Mouse (Mus musculus): ENCODE data around the gene S100a10. TPM values are rescaled to one million over a fixed set of nuclear protein-coding genes. Genes with fewer than 3 reads are reported as not detected.

Gene S100a10
- polyA plus RNA-seq, 1 experiment from 2014 or later: 146 TPM

- H3K36me3 ChIP-seq (replicated peaks): peaks cover 8% of the 10 kb centered on the region; the same call in 1 of the 2 replicates
- no peak overlapping the region for H3K4me3 ChIP-seq
- no peaks in the 10 kb centered on the region for H3K27me3 ChIP-seq (replicated peaks; ENCODE audit: low read depth, poor library complexity, severe bottlenecking)
- DNase-seq (ENCODE audit: low spot score): no peak
- no peak overlapping the region for H3K27ac ChIP-seq (replicated peaks)
- H3K9me3 ChIP-seq: no peaks in the 10 kb centered on the region
- no peaks in the 10 kb centered on the region for H3K4me1 ChIP-seq
- WGBS: 77% methylated on average over 7 of the region's 7 CpGs
Observed at GRCm38 (mm10) chr3:93568428-93569040, 13.7 kb downstream of the S100a10 start.

- Histone ChIP-seq H3K9me3 (no peaks in the 10 kb centered on the region), H3K36me3 (replicated peaks) (peaks cover 7% of the 10 kb centered on the region; the same call in 1 of the 2 replicates), H3K4me3 (no peak overlapping the region), H3K4me1 (no peaks in the 10 kb centered on the region), H3K27ac (replicated peaks) (no peak overlapping the region), H3K27me3 (replicated peaks; ENCODE audit: low read depth, poor library complexity, severe bottlenecking) (no peaks in the 10 kb centered on the region)
- WGBS: 69% methylated on average over 2 of the region's 2 CpGs
- DNase-seq (ENCODE audit: low spot score): no peak
Observed at GRCm38 (mm10) chr3:93569046-93569445, 14.2 kb downstream of the S100a10 start.

- Histone ChIP-seq H3K27ac (replicated peaks) (no peak overlapping the region), H3K9me3 (no peaks in the 10 kb centered on the region), H3K4me1 (no peaks in the 10 kb centered on the region), H3K36me3 (replicated peaks) (no peaks in the 10 kb centered on the region), H3K27me3 (replicated peaks; ENCODE audit: low read depth, poor library complexity, severe bottlenecking) (no peaks in the 10 kb centered on the region), H3K4me3 (no peak overlapping the region)
- 71% methylated on average over 5 of the region's 5 CpGs for whole genome bisulfite sequencing
- no peak for DNase-seq (ENCODE audit: low spot score)
Observed at GRCm38 (mm10) chr3:93572058-93572791, 17.3 kb downstream of the S100a10 start.

- WGBS: 75% methylated on average over 6 of the region's 6 CpGs
- no peaks in the 10 kb centered on the region for H3K4me1 ChIP-seq
- no peak for DNase-seq (ENCODE audit: low spot score)
- no peaks in the 10 kb centered on the region for H3K9me3 ChIP-seq
- no peak overlapping the region for H3K27ac ChIP-seq (replicated peaks)
- H3K4me3 ChIP-seq: no peak overlapping the region
- no peaks in the 10 kb centered on the region for H3K27me3 ChIP-seq (replicated peaks; ENCODE audit: low read depth, poor library complexity, severe bottlenecking)
- H3K36me3 ChIP-seq (replicated peaks): no peaks in the 10 kb centered on the region
Observed at GRCm38 (mm10) chr3:93579317-93580038, 24.6 kb downstream of the S100a10 start.

GRCm38 (mm10) chr3:93580039-93580403 is 25.1 kb downstream of the S100a10 start:
- DNase-seq (ENCODE audit: low spot score): no peak

GRCm38 (mm10) chr3:93580946-93581345 is 26.1 kb downstream of the S100a10 start:
- no peaks in the 10 kb centered on the region for H3K9me3 ChIP-seq
- WGBS: 56% methylated on average over 2 of the region's 2 CpGs
- no peaks in the 10 kb centered on the region for H3K4me1 ChIP-seq
- no peak overlapping the region for H3K4me3 ChIP-seq
- no peak overlapping the region for H3K27ac ChIP-seq (replicated peaks)
- DNase-seq (ENCODE audit: low spot score): peak; percentile 26
- H3K36me3 ChIP-seq (replicated peaks): no peaks in the 10 kb centered on the region
- no peaks in the 10 kb centered on the region for H3K27me3 ChIP-seq (replicated peaks; ENCODE audit: low read depth, poor library complexity, severe bottlenecking)

More at GRCm38 (mm10) chr3:93580039-93580403, 25.1 kb downstream of the S100a10 start:
- Histone ChIP-seq H3K4me1 (no peaks in the 10 kb centered on the region), H3K4me3 (no peak overlapping the region), H3K36me3 (replicated peaks) (no peaks in the 10 kb centered on the region), H3K27me3 (replicated peaks; ENCODE audit: low read depth, poor library complexity, severe bottlenecking) (no peaks in the 10 kb centered on the region), H3K27ac (replicated peaks) (no peak overlapping the region), H3K9me3 (no peaks in the 10 kb centered on the region)
- WGBS: 91% methylated on average over 2 of the region's 2 CpGs

- Histone ChIP-seq H3K27me3 (replicated peaks; ENCODE audit: low read depth, poor library complexity, severe bottlenecking) (no peaks in the 10 kb centered on the region), H3K4me1 (no peaks in the 10 kb centered on the region), H3K9me3 (no peaks in the 10 kb centered on the region), H3K4me3 (no peak overlapping the region), H3K27ac (replicated peaks) (no peak overlapping the region), H3K36me3 (replicated peaks) (no peaks in the 10 kb centered on the region)
- DNase-seq (ENCODE audit: low spot score): no peak
- WGBS: 92% methylated on average over 4 of the region's 4 CpGs
Observed at GRCm38 (mm10) chr3:93581687-93582086, 26.8 kb downstream of the S100a10 start.

- Histone ChIP-seq H3K27ac (replicated peaks) (no peak overlapping the region), H3K27me3 (replicated peaks; ENCODE audit: low read depth, poor library complexity, severe bottlenecking) (no peaks in the 10 kb centered on the region), H3K4me3 (no peak overlapping the region), H3K36me3 (replicated peaks) (no peaks in the 10 kb centered on the region), H3K4me1 (no peaks in the 10 kb centered on the region), H3K9me3 (no peaks in the 10 kb centered on the region)
- WGBS: 66% methylated on average over 2 of the region's 2 CpGs
- no peak for DNase-seq (ENCODE audit: low spot score)
Observed at GRCm38 (mm10) chr3:93583056-93583455, 28.2 kb downstream of the S100a10 start.

GRCm38 (mm10) chr3:93589629-93590028 is 34.7 kb downstream of the S100a10 start:
- H3K4me1 ChIP-seq: no peaks in the 10 kb centered on the region
- DNase-seq (ENCODE audit: low spot score): no peak
- H3K36me3 ChIP-seq (replicated peaks): no peaks in the 10 kb centered on the region
- H3K9me3 ChIP-seq: no peaks in the 10 kb centered on the region
- 93% methylated on average over 5 of the region's 5 CpGs for WGBS
- H3K4me3 ChIP-seq: no peak overlapping the region
- no peak overlapping the region for H3K27ac ChIP-seq (replicated peaks)
- H3K27me3 ChIP-seq (replicated peaks; ENCODE audit: low read depth, poor library complexity, severe bottlenecking): no peaks in the 10 kb centered on the region

- Histone ChIP-seq H3K4me3 (no peak overlapping the region), H3K27ac (replicated peaks) (no peak overlapping the region), H3K9me3 (no peaks in the 10 kb centered on the region), H3K36me3 (replicated peaks) (no peaks in the 10 kb centered on the region), H3K27me3 (replicated peaks; ENCODE audit: low read depth, poor library complexity, severe bottlenecking) (no peaks in the 10 kb centered on the region), H3K4me1 (no peaks in the 10 kb centered on the region)
- DNase-seq (ENCODE audit: low spot score): no peak
- WGBS: 86% methylated on average over 1 of the region's 1 CpGs
Observed at GRCm38 (mm10) chr3:93590256-93590655, 35.4 kb downstream of the S100a10 start.

- WGBS: 79% methylated on average over 2 of the region's 2 CpGs
- H3K4me1 ChIP-seq: peaks cover 5% of the 10 kb centered on the region
- no peak for DNase-seq (ENCODE audit: low spot score)
- no peaks in the 10 kb centered on the region for H3K9me3 ChIP-seq
- no peak overlapping the region for H3K4me3 ChIP-seq
- no peak overlapping the region for H3K27ac ChIP-seq (replicated peaks)
- no peaks in the 10 kb centered on the region for H3K27me3 ChIP-seq (replicated peaks; ENCODE audit: low read depth, poor library complexity, severe bottlenecking)
- no peaks in the 10 kb centered on the region for H3K36me3 ChIP-seq (replicated peaks)
Observed at GRCm38 (mm10) chr3:93592100-93592499, 37.2 kb downstream of the S100a10 start.

GRCm38 (mm10) chr3:93592976-93593375 is 38.1 kb downstream of the S100a10 start:
- H3K36me3 ChIP-seq (replicated peaks): no peaks in the 10 kb centered on the region
- no peak overlapping the region for H3K4me3 ChIP-seq
- 75% methylated on average over 4 of the region's 4 CpGs for WGBS
- DNase-seq (ENCODE audit: low spot score): no peak
- peaks cover 10% of the 10 kb centered on the region for H3K4me1 ChIP-seq
- no peaks in the 10 kb centered on the region for H3K27me3 ChIP-seq (replicated peaks; ENCODE audit: low read depth, poor library complexity, severe bottlenecking)
- no peak overlapping the region for H3K27ac ChIP-seq (replicated peaks)
- no peaks in the 10 kb centered on the region for H3K9me3 ChIP-seq

- Histone ChIP-seq H3K9me3 (no peaks in the 10 kb centered on the region), H3K4me3 (no peak overlapping the region), H3K27me3 (replicated peaks; ENCODE audit: low read depth, poor library complexity, severe bottlenecking) (no peaks in the 10 kb centered on the region), H3K27ac (replicated peaks) (no peak overlapping the region), H3K4me1 (peaks cover 10% of the 10 kb centered on the region), H3K36me3 (replicated peaks) (no peaks in the 10 kb centered on the region)
- DNase-seq (ENCODE audit: low spot score): peak; percentile 30
- 58% methylated on average over 1 of the region's 1 CpGs for WGBS
Observed at GRCm38 (mm10) chr3:93593512-93593911, 38.6 kb downstream of the S100a10 start.
